Mouse (Mus musculus) layer of hippocampus, postnatal 14 days (tissue): ENCODE measurements around the gene Denr. TPM values are rescaled to one million over a fixed set of nuclear protein-coding genes. Genes with fewer than 3 reads are reported as not detected.

ENCODE experiments used
- DNase-seq, 2 experiments: peaks; one replicate each; pipeline ENCODE4 v3.0.0; 2021 to 2022; ENCODE audit warnings: low spot score in 2 of 2, mixed read lengths in 1 of 2
- long read RNA-seq, 2 experiments: library from polyadenylated mRNA; stranded (forward); transcript quantifications; one replicate each; pipeline ENCODE4 v2.0.0; 2021
- total RNA-seq, 2 experiments: library from RNA; stranded (reverse); gene quantifications; 2 replicates each; pipeline ENCODE4 v1.2.3; 2021

The Denr gene
- total RNA-seq: 10 to 100 TPM; 63.2 to 72.6 TPM
- long read RNA-seq, experiment 1, transcript Denr-201 (8 exons, 2,339 nt): major isoform, 24 of 34 reads
- long read RNA-seq, experiment 1, partial matches to known transcripts: 4 of 34 reads
- long read RNA-seq, experiment 1, other reads (novel, unspliced or antisense): 4 of 34 reads
- long read RNA-seq, experiment 2, transcript Denr-201 (8 exons, 2,339 nt): major isoform, 38 of 54 reads
- long read RNA-seq, experiment 2, partial matches to known transcripts: 11 of 54 reads
- long read RNA-seq, experiment 2, other reads (novel, unspliced or antisense): 5 of 54 reads

DNA sequence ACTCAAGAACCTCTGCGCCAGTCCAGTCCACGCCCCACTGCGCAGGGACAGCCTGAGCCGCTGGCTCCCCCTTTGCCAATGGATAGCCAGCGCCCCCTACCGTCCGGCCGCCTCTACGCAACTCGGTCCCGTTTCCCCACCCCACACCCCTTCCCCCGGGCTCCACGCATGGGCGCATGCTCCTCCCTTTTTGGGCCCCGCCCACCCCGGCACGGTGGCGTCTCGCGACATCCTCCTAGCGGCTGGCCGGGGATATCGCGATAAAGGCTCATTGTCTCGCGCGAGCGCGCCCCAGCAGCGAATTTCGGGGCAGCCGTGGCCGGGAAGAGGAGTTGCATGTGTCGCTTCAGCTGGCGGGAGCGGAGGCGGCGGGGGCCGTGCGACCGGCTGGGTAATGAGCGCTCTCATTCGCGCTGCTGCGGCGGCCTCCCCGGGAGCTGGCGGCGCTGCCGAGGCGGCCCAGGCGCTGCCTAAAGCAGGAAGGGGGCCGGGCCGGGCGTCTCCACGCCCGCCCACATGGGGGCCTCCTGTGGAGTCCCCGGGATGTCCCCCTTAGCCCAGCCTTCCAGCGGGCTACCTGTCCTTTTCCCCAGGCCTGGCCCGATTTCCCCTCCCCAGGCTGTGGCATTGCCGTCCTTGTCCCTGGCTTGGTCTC is at the start of gene Denr:
TSS of gene Denr (plus strand) at position 200 of the 655 bp plus-strand sequence.
- peak; percentile 98 to 99 for DNase-seq

DNA sequence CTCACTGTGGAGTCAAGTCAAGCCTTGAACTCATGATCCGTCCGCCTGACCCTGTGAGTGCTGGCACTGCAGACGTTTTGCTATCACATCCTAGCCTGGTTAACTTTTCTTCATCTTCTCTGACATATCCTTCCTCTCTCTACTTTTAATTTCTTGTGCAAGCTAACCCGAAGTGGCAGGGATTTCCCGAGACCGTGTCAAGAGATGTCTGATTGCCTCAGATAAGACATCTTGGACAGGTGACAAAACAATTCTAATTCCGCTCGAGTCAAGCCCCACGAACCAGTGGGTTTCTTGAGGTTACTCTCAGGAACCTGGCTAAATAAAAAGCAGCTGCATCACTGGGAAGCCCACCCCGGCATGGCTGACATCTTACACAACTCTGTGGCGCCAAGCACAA is 48.2 kb upstream of the Denr start:
- DNase-seq: no peak

- peak in 1 of 2 experiments; percentile 20 for DNase-seq
Observed at GRCm38 (mm10) chr5:123862374-123863350, 44.3 kb upstream of the Denr start.

GRCm38 (mm10) chr5:123863934-123864333 is 43.0 kb upstream of the Denr start:
- no peak for DNase-seq

GRCm38 (mm10) chr5:123865365-123865764 is 41.6 kb upstream of the Denr start, which contains the start of gene Hcar2:
TSS of gene Hcar2 (minus strand) at chr5:123865499.
- DNase-seq: no peak

DNA sequence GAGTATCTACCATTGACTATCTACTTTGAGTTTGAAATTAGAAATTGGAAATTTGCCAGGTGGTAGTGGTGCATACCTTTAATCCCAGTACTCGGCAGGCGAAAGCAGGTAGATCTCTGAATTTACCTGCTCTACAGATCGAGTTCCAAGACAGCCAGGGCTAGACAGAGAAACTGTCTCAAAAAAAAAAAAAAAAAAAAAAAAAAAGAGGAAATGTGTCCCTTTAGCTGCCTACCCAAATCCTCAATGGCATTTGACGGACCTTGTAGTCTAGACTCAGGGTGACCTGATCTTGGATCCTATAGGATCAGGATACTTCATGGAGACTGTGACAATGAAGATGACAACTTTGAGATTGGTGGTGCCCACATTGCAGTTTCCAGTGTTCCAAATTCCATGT is 40.5 kb upstream of the Denr start:
- no peak for DNase-seq

- DNase-seq: no peak
Observed at GRCm38 (mm10) chr5:123869615-123870014, 37.4 kb upstream of the Denr start.

GRCm38 (mm10) chr5:123874177-123874576 is 32.8 kb upstream of the Denr start:
- no peak for DNase-seq

DNA sequence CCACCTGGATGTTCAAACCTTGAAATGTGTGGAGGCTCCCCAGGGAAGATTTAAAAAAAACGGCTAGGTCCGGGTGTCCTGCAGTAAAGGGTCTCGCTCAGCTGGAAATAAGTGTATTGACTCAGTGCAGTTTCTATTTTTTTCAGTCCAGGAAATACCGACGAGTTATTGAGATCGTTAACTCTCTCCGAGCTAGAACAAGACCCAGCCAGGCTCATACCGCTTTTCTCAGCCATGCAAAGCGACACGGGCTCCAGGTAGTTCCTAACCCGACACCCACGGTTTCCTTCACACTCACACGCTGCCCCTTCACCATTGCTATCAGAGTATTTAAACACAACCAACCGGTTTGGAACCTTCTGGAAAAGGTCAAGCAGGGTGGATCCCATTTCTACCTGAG is 28.9 kb upstream of the Denr start:
- DNase-seq: no peak

- no peak for DNase-seq
Observed at GRCm38 (mm10) chr5:123879928-123880327, 27.0 kb upstream of the Denr start, which contains the start of gene Hcar1. TSS of gene Hcar1 (minus strand) at chr5:123880020.

DNA sequence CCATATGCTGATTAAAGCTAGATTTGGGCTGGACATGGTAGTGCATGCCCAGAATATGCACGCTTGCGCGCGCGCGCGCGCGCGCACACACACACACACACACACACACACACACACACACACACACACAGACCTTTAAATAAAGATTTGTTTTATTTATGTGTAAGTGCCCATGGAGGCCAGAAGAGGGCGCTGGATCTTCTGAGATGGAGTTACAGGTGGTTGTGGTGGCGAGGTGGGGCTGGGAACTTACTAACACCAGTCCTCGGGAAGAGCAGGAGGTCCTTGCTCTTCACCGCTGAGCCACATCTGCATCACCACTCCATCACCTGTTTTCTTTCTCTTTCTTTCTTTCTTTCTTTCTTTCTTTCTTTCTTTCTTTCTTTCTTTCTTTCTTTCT is 26.2 kb upstream of the Denr start:
- no peak for DNase-seq

DNA sequence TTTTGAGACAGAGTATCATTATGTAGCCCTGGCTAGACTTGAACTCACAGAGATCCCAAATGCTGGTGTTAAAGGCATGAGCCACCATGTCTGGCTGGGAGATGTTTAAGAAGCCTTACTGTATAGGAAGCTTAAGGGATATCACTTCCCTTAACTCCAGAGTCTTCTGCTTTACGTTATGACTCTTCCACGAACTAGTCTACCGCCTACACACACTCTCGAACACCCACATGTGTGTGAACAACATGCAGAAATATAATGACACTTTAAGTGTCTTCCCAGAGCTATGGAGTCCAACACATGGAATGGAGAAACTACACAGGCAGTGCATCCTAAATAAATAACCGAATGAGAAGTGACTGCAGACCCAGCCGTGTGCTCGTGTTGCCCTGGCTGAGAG is 23.1 kb upstream of the Denr start:
- DNase-seq: no peak

DNA sequence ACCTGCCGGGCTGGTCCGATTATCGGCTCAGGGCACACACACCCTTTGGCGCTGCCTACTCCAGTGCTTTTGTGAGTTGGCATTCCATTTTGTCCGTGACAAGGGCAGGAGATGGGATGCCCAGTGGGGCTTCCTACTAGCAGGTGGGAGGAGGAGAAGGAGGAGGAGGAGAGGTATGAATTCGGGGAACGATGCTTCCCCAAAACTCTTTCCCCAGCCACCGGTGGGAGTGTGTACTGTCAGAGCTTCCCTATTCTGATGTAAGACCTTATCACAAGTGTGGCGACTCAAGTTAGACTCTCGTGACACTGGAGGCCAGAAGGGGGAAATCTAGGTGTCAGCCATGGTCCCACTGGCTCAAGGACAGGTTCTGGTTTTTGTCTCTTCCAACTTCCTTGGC is 22.6 kb upstream of the Denr start:
- no peak for DNase-seq

DNA sequence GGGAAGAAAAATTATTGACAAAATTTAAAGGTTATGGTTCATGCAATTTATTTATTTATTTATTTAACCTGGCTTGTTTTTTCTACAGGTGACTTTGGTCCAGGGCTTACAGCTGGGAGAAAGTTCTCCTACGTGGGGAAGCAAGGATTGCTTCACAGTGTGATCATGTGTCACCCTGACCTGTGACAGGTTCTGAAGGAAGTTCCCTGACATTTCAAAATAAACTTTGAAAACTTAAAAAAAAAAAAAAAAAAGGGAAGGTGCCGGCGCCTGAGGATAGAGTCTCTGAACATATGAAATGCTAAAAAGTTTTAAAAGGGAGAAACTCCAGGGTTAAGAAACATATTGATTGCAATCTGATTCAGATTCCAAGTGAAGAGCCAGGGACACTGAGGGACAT is 20.6 kb upstream of the Denr start:
- DNase-seq: no peak

DNA sequence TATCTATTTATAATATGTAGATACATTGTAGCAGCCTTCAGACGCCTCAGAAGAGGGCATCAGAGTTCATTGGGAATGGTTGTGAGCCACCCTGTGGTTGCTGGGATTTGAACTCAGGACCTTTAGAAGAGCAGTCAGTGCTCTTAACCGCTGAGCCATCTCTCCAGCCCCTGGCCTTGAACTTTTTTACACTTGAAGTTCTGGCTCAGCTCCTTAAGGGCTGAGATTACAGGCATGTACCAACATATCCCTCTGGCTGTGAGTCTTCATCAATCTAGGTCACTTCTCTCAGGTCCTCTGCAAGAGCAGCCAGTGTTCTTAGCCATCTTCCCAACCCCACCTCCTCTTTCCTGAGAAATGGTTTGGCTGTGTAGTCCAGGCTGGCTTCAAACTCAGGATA is 16.7 kb upstream of the Denr start:
- DNase-seq: no peak

DNA sequence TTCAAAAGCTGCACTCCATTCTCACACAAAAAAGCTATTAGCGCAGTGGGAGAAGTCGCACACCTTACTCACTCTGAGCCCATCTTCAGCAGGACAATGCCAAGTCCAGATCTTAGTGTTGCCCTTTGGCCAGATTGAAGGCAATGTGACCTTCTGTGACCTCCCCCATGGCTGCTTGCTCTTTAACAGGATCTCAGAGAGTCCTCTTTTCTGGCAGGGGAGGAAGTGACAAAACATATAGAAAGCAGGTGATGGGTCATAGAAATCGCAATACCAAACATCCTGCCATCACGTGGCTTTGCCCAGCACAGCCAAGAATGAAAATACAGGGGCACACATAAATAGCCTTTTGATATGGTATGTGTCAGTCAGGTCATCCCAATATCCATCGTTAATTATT is 16.0 kb upstream of the Denr start:
- DNase-seq: no peak

GRCm38 (mm10) chr5:123891669-123892068 is 15.3 kb upstream of the Denr start:
- DNase-seq: peak; percentile 26 to 39

- no peak for DNase-seq
Observed at GRCm38 (mm10) chr5:123893520-123893919, 13.5 kb upstream of the Denr start.

DNA sequence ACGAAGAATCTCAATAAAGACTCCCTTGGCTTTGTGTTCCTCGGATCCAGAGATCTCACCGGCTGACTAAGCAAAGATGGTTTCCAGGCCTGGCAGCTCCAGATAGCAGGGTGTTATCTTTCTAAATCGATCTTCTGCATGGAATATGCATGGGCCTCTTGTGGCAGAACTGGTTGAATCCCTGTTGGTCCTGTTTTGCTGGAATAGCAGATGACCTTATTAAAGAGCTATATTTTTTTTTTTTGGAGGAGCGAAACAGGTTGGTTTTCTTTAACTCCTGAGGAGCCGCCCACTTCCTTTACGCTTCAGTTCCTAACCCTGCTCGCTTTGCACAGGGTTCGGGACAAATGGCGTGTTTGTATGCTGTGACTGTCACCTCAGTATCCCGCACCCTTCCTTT is 10.6 kb upstream of the Denr start:
- no peak for DNase-seq

- no peak for DNase-seq
Observed at GRCm38 (mm10) chr5:123897352-123897751, 9.6 kb upstream of the Denr start.

DNA sequence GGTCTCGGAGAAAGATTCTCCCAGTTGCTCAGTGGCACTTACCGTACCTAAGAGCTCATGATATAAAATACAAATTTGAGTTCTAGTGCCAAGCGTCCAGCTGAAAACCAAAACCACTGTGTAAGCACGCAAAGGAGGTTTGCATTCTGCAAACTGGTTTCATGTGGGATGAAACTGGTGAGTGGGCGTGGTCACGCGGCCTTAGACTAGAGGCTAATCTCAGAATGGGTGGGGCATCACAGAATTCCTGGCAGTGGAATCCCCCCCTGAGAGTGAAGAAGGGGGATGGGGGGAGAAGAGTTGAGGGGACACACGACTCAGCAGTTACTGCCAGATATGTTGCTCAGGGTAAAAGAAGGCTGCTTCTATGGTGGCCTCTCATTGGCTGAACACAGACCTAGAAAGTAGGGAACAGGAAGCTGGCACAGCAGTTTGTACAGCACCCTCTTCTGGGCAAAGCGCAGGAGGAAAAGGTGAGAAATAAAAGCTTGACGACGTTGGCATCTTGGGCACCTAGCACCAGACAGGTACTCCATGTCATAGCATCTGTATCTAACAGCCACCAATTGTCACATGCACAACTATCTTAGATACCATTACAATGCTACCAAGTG is 2.8 kb upstream of the Denr start:
- DNase-seq: no peak
